Mouse (Mus musculus): Measurements from ENCODE around the gene Gm5089.

- TF ChIP-seq CTCF (conservative IDR thresholded peaks at IDR 0.05; ENCODE audit: insufficient read depth, insufficient read length, low read depth, low read length), result no peak
- TF ChIP-seq POLR2A (IDR thresholded peaks at IDR 0.05; ENCODE audit: low read depth, low read length), result no peak
Observed at GRCm38 (mm10) chr14:122489686-122490414, 38.9 kb upstream of the Gm5089 start.

Measured in kidney, adult 2 months (tissue).